Comparison of ENCODE assay signal across 8 mouse cellular contexts in the genomic region with DNA sequence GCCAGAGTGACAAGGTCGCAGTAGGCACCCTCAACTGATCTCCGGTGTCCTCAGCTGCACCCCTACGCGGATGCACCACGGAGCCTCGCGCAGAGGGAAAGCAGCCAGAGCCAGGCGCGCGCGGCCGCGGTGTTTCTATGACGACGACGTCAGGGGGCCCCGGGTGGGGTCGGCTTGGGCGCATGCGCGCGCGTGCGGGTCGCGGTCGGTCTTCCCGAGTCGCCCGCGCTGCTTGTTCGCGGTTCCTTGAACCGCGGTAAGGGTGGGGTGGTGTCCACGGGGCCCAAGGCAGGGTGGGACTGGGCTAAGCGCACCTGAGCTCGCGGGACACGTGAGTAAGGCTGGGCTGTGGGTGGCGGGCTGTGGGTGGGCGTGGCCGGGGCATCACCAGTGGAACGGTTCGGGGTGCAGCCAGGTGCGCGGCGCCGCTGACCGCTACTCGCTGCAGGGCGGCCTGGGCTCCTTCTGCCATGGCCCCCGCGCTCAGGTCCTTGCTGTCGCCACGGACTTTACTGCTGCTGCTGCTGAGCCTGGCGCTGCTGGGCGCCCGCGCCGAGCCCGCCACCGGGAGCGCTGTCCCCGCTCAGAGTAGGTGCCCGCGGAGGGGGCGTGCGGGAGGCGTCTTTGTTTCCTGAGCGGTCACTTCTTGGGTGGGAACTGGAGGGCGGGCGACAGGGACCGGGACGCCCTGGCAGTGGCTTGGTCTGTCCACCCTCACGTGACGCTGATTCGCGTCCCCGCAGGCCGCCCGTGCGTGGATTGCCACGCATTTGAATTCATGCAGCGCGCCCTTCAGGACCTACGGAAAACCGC. TPM values are rescaled to one million over a fixed set of nuclear protein-coding genes. Genes with fewer than 3 reads are reported as not detected.
A peak's percentile ranks its signal among the peaks of the same experiment; 100 is the strongest.
DNase-seq lines count a peak whose midpoint lies in the region; ATAC-seq and TF ChIP-seq lines count a peak whose summit lies in the region.

A gene (plus strand): TSS at position 125 of the 813 bp plus-strand sequence.

- peak within 1 kb of the TSS; percentile 89 for H3K4me3 ChIP-seq in E14TG2a.4 (replicated peaks; ENCODE audit: low read length)
- peak within 1 kb of the TSS; percentile 92 for H3K4me3 ChIP-seq in forebrain, embryonic 12.5 days (replicated peaks)
- H3K4me3 ChIP-seq in heart, embryonic 16.5 days (ENCODE audit: low read length): peak within 1 kb of the TSS; percentile 85
- H3K4me3 ChIP-seq in liver, embryonic 16.5 days (ENCODE audit: low read depth, low read length): peak within 1 kb of the TSS; percentile 59
- H3K4me3 ChIP-seq in neural tube, embryonic 15.5 days (replicated peaks): peak within 1 kb of the TSS; percentile 86

- H3K27ac ChIP-seq in forebrain, embryonic 12.5 days: peak within 1 kb of the TSS; percentile 77
- peak within 1 kb of the TSS; percentile 21; the same call in 1 of the 2 replicates for H3K27ac ChIP-seq in heart, embryonic 16.5 days (ENCODE audit: low read length)
- H3K27ac ChIP-seq in liver, embryonic 16.5 days (ENCODE audit: low read length): no peak within 1 kb of the TSS
- peak within 1 kb of the TSS; percentile 95 for H3K27ac ChIP-seq in neural tube, embryonic 15.5 days (replicated peaks)

- WGBS in forebrain, embryonic 12.5 days: under 1% methylated on average over 76 of the region's 88 CpGs
- under 1% methylated on average over 76 of the region's 88 CpGs for whole genome bisulfite sequencing in heart, embryonic 16.5 days
- WGBS in liver, embryonic 16.5 days (ENCODE audit: insufficient replicate concordance): 1% methylated on average over 87 of the region's 88 CpGs
- WGBS in neural tube, embryonic 15.5 days: under 1% methylated on average over 87 of the region's 88 CpGs

- no peaks in the 10 kb centered on the region for H3K36me3 ChIP-seq in E14TG2a.4 (ENCODE audit: insufficient read depth, low read length)
- peaks cover 9% of the 10 kb centered on the region for H3K36me3 ChIP-seq in forebrain, embryonic 12.5 days (replicated peaks)
- H3K36me3 ChIP-seq in heart, embryonic 16.5 days (ENCODE audit: control insufficient read depth, insufficient read depth): no peaks in the 10 kb centered on the region
- no peaks in the 10 kb centered on the region for H3K36me3 ChIP-seq in liver, embryonic 16.5 days (ENCODE audit: control insufficient read depth, insufficient read depth)
- H3K36me3 ChIP-seq in neural tube, embryonic 15.5 days: peaks cover 19% of the 10 kb centered on the region

- no peak for TF ChIP-seq CTCF in E14TG2a.4 (conservative IDR thresholded peaks at IDR 0.05; ENCODE audit: low read length)

- H3K9me3 ChIP-seq in E14TG2a.4 (ENCODE audit: low read length): peaks cover 24% of the 10 kb centered on the region
- H3K9me3 ChIP-seq in forebrain, embryonic 12.5 days: no peaks in the 10 kb centered on the region
- no peaks in the 10 kb centered on the region for H3K9me3 ChIP-seq in heart, embryonic 16.5 days (replicated peaks; ENCODE audit: control insufficient read depth, low read length)
- no peaks in the 10 kb centered on the region for H3K9me3 ChIP-seq in liver, embryonic 16.5 days (replicated peaks; ENCODE audit: control insufficient read depth, low read length)
- no peaks in the 10 kb centered on the region for H3K9me3 ChIP-seq in neural tube, embryonic 15.5 days (replicated peaks)

- H3K4me2 ChIP-seq in forebrain, embryonic 12.5 days: peak within 1 kb of the TSS; percentile 80
- H3K4me2 ChIP-seq in heart, embryonic 16.5 days (ENCODE audit: low read depth, low read length): peak within 1 kb of the TSS; percentile 98
- H3K4me2 ChIP-seq in liver, embryonic 16.5 days (ENCODE audit: low read depth, low read length): peak within 1 kb of the TSS; percentile 62
- peak within 1 kb of the TSS; percentile 75 for H3K4me2 ChIP-seq in neural tube, embryonic 15.5 days

- peak; percentile 90 for ATAC-seq in forebrain, embryonic 12.5 days (ENCODE audit: low FRiP score)
- peak; percentile 84 for ATAC-seq in heart, embryonic 16.5 days (replicated peaks; ENCODE audit: extremely low read depth, insufficient read depth, low FRiP score)
- ATAC-seq in liver, embryonic 16.5 days (ENCODE audit: low read depth): peak; percentile 39
- ATAC-seq in neural tube, embryonic 15.5 days (ENCODE audit: low FRiP score): peak; percentile 90

- H3K4me1 ChIP-seq in E14TG2a.4 (replicated peaks; ENCODE audit: low read depth, low read length): peaks cover 8% of the 10 kb centered on the region
- peaks cover 28% of the 10 kb centered on the region for H3K4me1 ChIP-seq in forebrain, embryonic 12.5 days
- peaks cover 8% of the 10 kb centered on the region for H3K4me1 ChIP-seq in heart, embryonic 16.5 days (ENCODE audit: control insufficient read depth, insufficient read depth, low read length)
- no peaks in the 10 kb centered on the region; the same call in 1 of the 2 replicates for H3K4me1 ChIP-seq in liver, embryonic 16.5 days (ENCODE audit: control insufficient read depth, low read depth, low read length)
- H3K4me1 ChIP-seq in neural tube, embryonic 15.5 days: peaks cover 47% of the 10 kb centered on the region

- H3K27me3 ChIP-seq in E14TG2a.4 (ENCODE audit: insufficient read depth, low read length): peaks cover 84% of the 10 kb centered on the region
- H3K27me3 ChIP-seq in forebrain, embryonic 12.5 days: no peaks in the 10 kb centered on the region
- no peaks in the 10 kb centered on the region for H3K27me3 ChIP-seq in heart, embryonic 16.5 days (ENCODE audit: control insufficient read depth, insufficient read depth, low read length)
- H3K27me3 ChIP-seq in liver, embryonic 16.5 days (ENCODE audit: control insufficient read depth, insufficient read depth, low read depth, low read length): peaks cover 33% of the 10 kb centered on the region
- no peaks in the 10 kb centered on the region for H3K27me3 ChIP-seq in neural tube, embryonic 15.5 days (replicated peaks)

- peak within 1 kb of the TSS; percentile 94 for H3K9ac ChIP-seq in forebrain, embryonic 12.5 days
- H3K9ac ChIP-seq in heart, embryonic 16.5 days (ENCODE audit: low read length): peak within 1 kb of the TSS; percentile 79
- H3K9ac ChIP-seq in liver, embryonic 16.5 days (ENCODE audit: low read depth, low read length): no peak within 1 kb of the TSS
- H3K9ac ChIP-seq in neural tube, embryonic 15.5 days (replicated peaks): peak within 1 kb of the TSS; percentile 96

- peak; percentile 74 for DNase-seq in brain, embryonic 18.5 days (ENCODE audit: low read depth, low spot score)
- DNase-seq in kidney, postnatal 4 days: peak; percentile 91 to 93
- peak; percentile 88 for DNase-seq in thymus, postnatal 0 days (ENCODE audit: low spot score)

RNA-seq across cellular contexts. Expression of the gene that starts here (rescaled TPM):
- polyA plus RNA-seq in forebrain, embryonic 12.5 days (2016; fragmentation: Nextera tagmentation; extraction: Ambion mirVana): 387 and 405 TPM in 2 replicates
- polyA plus RNA-seq in heart, embryonic 16.5 days (2015; fragmentation: Nextera tagmentation; extraction: Ambion mirVana): 41.3 and 44.5 TPM in 2 replicates
- 3.4 and 4.6 TPM in 2 replicates for polyA plus RNA-seq in liver, embryonic 16.5 days (2015; fragmentation: Nextera tagmentation; extraction: Ambion mirVana)
- 459 and 621 TPM in 2 replicates for polyA plus RNA-seq in neural tube, embryonic 15.5 days (2015; fragmentation: Nextera tagmentation; extraction: Ambion mirVana)
- 43.4 and 48.0 TPM in 2 replicates for polyA plus RNA-seq in thymus, postnatal 0 days (2015; fragmentation: Nextera tagmentation; extraction: Ambion mirVana)

Comparison
In these comparisons a context has a peak if more than half of its experiments do, and no peak if none do; other contexts are left out.
1. ATAC-seq: peak in every context shown above with its lines; median percentile 90 in forebrain, embryonic 12.5 days; 90 in neural tube, embryonic 15.5 days; 84 in heart, embryonic 16.5 days; 39 in liver, embryonic 16.5 days.